ENCODE assay signal across 8 mouse cellular contexts in the genomic region with DNA sequence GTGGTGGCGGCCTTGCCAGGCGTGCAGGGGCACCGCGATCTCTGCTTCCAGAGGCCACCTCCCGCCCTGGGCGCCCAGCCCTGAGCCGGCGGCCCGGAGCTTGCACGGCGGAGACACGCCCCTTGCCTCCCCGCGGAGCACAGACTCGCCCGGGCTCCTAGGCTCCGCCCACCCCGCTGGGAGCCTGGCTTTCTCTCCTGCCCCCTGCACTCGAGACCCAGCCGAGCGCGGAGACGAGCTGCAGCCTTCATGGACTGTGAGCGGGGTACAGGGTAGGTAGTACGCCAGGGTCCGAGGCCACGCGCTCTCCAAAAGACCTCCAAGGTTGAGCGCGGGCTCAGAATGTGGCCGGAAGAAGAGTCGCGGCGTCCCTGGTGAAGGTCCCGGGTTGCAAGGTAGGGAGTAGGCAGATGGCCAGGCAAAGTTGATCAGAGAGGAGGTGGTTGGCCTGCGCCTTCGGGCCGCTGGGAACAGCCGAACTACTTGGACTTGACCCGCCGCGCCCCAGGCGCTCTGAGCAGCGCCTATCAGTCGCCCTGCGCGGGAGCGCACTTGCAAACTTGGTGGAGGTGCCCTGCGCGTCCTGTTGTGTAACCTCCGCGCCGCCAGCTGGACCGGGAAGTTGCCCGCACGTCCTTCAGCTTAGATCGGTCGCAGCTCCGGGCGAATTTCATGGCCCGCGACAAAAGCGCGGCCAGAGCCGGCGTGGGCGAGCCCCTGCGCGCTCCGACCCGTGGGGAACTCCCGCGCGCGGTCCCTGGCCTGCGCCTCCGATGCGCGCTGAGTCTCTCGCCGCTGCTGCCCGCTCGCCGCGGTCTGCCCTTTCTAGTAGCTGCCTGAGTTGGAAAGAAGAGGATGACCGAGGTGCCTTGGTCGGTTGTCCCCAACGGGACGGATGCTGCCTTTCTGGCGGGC. TPM values are rescaled to one million over a fixed set of nuclear protein-coding genes. Genes with fewer than 3 reads are reported as not detected.
DNase-seq lines count a peak whose midpoint lies in the region; ATAC-seq and TF ChIP-seq lines count a peak whose summit lies in the region.

TSS of gene P2ry1 (plus strand) at position 209 of the 915 bp plus-strand sequence.

- H3K9ac ChIP-seq in forebrain, postnatal 0 days = peak within 1 kb of the TSS; percentile 55
- peak within 1 kb of the TSS; percentile 42 for H3K9ac ChIP-seq in lung, embryonic 15.5 days

- no peaks in the 10 kb centered on the region for H3K4me1 ChIP-seq in forebrain, postnatal 0 days (ENCODE audit: insufficient read depth)
- peaks cover 16% of the 10 kb centered on the region for H3K4me1 ChIP-seq in lung, embryonic 15.5 days
- H3K4me1 ChIP-seq in olfactory bulb, adult 2 months (ENCODE audit: control insufficient read depth, insufficient read depth, low read length) = peaks cover 12% of the 10 kb centered on the region

- TF ChIP-seq CTCF in forebrain, postnatal 0 days (IDR thresholded peaks at IDR 0.05; ENCODE audit: low read depth) = no peak
- no peak for TF ChIP-seq CTCF in olfactory bulb, adult 2 months (IDR thresholded peaks at IDR 0.05; ENCODE audit: insufficient read depth, low read depth, low read length)

- H3K27ac ChIP-seq in forebrain, postnatal 0 days (ENCODE audit: low read depth, low read length) = peak within 1 kb of the TSS; percentile 29; the same call in 1 of the 2 replicates
- H3K27ac ChIP-seq in lung, embryonic 15.5 days = peak within 1 kb of the TSS; percentile 43
- H3K27ac ChIP-seq in olfactory bulb, adult 2 months (ENCODE audit: insufficient read depth, low read depth, low read length) = no peak within 1 kb of the TSS

- WGBS in forebrain, postnatal 0 days = 2% methylated on average over 90 of the region's 90 CpGs
- under 1% methylated on average over 90 of the region's 90 CpGs for WGBS in lung, embryonic 15.5 days
- under 1% methylated on average over 90 of the region's 90 CpGs for WGBS in olfactory bulb, adult 2 months

- peak; percentile 60 for DNase-seq in MEL-GATA-1-ER (ENCODE audit: extremely low read depth, low read depth)
- DNase-seq in cerebellum, adult 8-10 months = peak; percentile 10
- DNase-seq in forebrain, postnatal 0 days = peak; percentile 79
- peak; percentile 84 for DNase-seq in heart, postnatal 4 days
- DNase-seq in layer of hippocampus, adult 8-10 months (ENCODE audit: low spot score in 2 of 2) = peak; percentile 12 to 32
- DNase-seq in thymus, adult 18-20 months = peak; percentile 65 to 71

- H3K4me3 ChIP-seq in forebrain, postnatal 0 days (ENCODE audit: low read depth, low read length) = peak within 1 kb of the TSS; percentile 72
- H3K4me3 ChIP-seq in lung, embryonic 15.5 days = peak within 1 kb of the TSS; percentile 63
- H3K4me3 ChIP-seq in olfactory bulb, adult 2 months (ENCODE audit: insufficient read depth, low read depth, low read length) = peak within 1 kb of the TSS; percentile 71

- H3K36me3 ChIP-seq in forebrain, postnatal 0 days (ENCODE audit: insufficient read depth) = no peaks in the 10 kb centered on the region
- H3K36me3 ChIP-seq in lung, embryonic 15.5 days = no peaks in the 10 kb centered on the region

- no peak for TF ChIP-seq POLR2A in olfactory bulb, adult 2 months (IDR thresholded peaks at IDR 0.05; ENCODE audit: insufficient read depth, low read depth, low read length)

- ATAC-seq in forebrain, postnatal 0 days = peak; percentile 96
- ATAC-seq in lung, embryonic 15.5 days (ENCODE audit: borderline replicate concordance, extremely low read depth, low FRiP score, low TSS enrichment) = peak; percentile 100

- no peaks in the 10 kb centered on the region; the same call in 1 of the 2 replicates for H3K27me3 ChIP-seq in forebrain, postnatal 0 days (ENCODE audit: insufficient read depth, low read length)
- H3K27me3 ChIP-seq in lung, embryonic 15.5 days = peaks cover 9% of the 10 kb centered on the region; the same call in 1 of the 2 replicates

- peak within 1 kb of the TSS; percentile 95 for H3K4me2 ChIP-seq in forebrain, postnatal 0 days (ENCODE audit: low read depth)
- H3K4me2 ChIP-seq in lung, embryonic 15.5 days = peak within 1 kb of the TSS; percentile 84

- H3K9me3 ChIP-seq in forebrain, postnatal 0 days (ENCODE audit: low read length) = no peaks in the 10 kb centered on the region
- no peaks in the 10 kb centered on the region for H3K9me3 ChIP-seq in lung, embryonic 15.5 days

RNA-seq across cellular contexts. Expression of gene P2ry1, which starts in this region (rescaled TPM):
- total RNA-seq in forebrain, postnatal 0 days (2014; rRNA removed) = 9.9 and 10.0 TPM in 2 replicates
- polyA plus RNA-seq in forebrain, postnatal 0 days (2015; fragmentation: Nextera tagmentation; extraction: Ambion mirVana) = 2.1 and 6.1 TPM in 2 replicates
- 1 to 10 TPM; 4.1 to 5.2 TPM for total RNA-seq in heart, postnatal 4 days (2021)
- total RNA-seq in layer of hippocampus, adult 8-10 months (2022) = 1 to 10 TPM; 2.8 to 4.4 (median 3.5) TPM
- polyA plus RNA-seq in lung, embryonic 15.5 days (2015; fragmentation: Nextera tagmentation; extraction: Ambion mirVana) = 6.1 and 6.3 TPM in 2 replicates
- polyA plus RNA-seq in olfactory bulb, adult 2 months (2012; ENCODE audit: insufficient read depth, insufficient read length, low replicate concordance, missing spikeins) = not detected in 2 replicates

Comparison
In these comparisons a context has a peak if more than half of its experiments do, and no peak if none do; other contexts are left out.
1. DNase-seq: peak in every context shown above with its lines; median percentile 84 in heart, postnatal 4 days; 79 in forebrain, postnatal 0 days; 68 in thymus, adult 18-20 months; 60 in MEL-GATA-1-ER; 22 in layer of hippocampus, adult 8-10 months; 10 in cerebellum, adult 8-10 months.